Comparison of ENCODE assay signal across 15 mouse cellular contexts in the genomic region with DNA sequence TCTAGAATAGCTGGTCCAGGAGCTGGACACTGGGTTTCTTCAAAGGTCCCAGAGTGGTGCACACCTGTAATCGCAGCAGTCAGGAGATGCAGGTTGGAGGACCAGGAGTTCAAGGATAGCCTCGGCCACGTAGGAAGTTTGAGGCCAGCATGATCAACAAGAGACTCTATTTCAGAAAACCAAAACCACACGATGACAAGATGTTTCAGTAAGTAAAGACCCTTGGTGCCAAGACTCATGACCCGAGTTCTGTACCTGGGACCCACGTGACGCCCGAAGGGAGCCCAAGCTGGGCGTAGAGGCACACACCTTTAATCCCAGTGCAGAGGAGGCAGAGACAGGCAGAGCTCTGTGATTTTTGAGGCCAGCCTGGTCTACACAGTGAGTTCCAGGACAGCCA. TPM values are rescaled to one million over a fixed set of nuclear protein-coding genes. Genes with fewer than 3 reads are reported as not detected.
DNase-seq lines count a peak whose midpoint lies in the region; ATAC-seq and TF ChIP-seq lines count a peak whose summit lies in the region.
"Had no signal": no experiment of that assay in that cellular context is flagged by ENCODE, and none has a peak within 500 bp of the region (broad histone marks: within the 10 kb centered on the region; RNA-seq: fewer than 3 reads in every experiment).

No protein-coding gene starts in this region.

- H3K27me3 ChIP-seq in heart, embryonic 14.5 days (ENCODE audit: control insufficient read depth, insufficient read depth, low read length), result no peaks in the 10 kb centered on the region
- no peaks in the 10 kb centered on the region for H3K27me3 ChIP-seq in neural tube, embryonic 11.5 days (ENCODE audit: control insufficient read depth, insufficient read depth, low read length)
- H3K27me3 ChIP-seq in neural tube, embryonic 15.5 days (replicated peaks), result peaks cover 4% of the 10 kb centered on the region; the same call in 1 of the 2 replicates
- H3K27me3 ChIP-seq in liver, embryonic 16.5 days (ENCODE audit: control insufficient read depth, insufficient read depth, low read depth, low read length), result no peaks in the 10 kb centered on the region
- no peaks in the 10 kb centered on the region for H3K27me3 ChIP-seq in hindbrain, postnatal 0 days (ENCODE audit: insufficient read depth, low read length)
- H3K27me3 ChIP-seq: neural tube, embryonic 13.5 days had no signal

- DNase-seq in heart, postnatal 25 days (ENCODE audit: low spot score), result no peak
- peak; percentile 3 for DNase-seq in neural tube, embryonic 11.5 days (ENCODE audit: low spot score)
- peak; percentile 44 for DNase-seq in T-cell, adult 2 months (ENCODE audit: low spot score)
- no peak for DNase-seq in hindbrain, postnatal 0 days (ENCODE audit: low spot score)
- DNase-seq: cerebellum, postnatal 25 days; midbrain, embryonic 14.5 days; right cerebral cortex, adult 18-20 months had no signal

- H3K4me2 ChIP-seq in heart, embryonic 14.5 days (ENCODE audit: low read length), result peak overlapping the region; percentile 50
- H3K4me2 ChIP-seq in neural tube, embryonic 11.5 days (ENCODE audit: low read depth), result no peak overlapping the region
- H3K4me2 ChIP-seq in neural tube, embryonic 15.5 days, result no peak overlapping the region
- H3K4me2 ChIP-seq in liver, embryonic 16.5 days (ENCODE audit: low read depth, low read length), result peak overlapping the region; percentile 30
- H3K4me2 ChIP-seq in hindbrain, postnatal 0 days (ENCODE audit: low read depth, low read length), result no peak overlapping the region
- H3K4me2 ChIP-seq: neural tube, embryonic 13.5 days had no signal

- TF ChIP-seq CTCF in hindbrain, postnatal 0 days (IDR thresholded peaks at IDR 0.05; ENCODE audit: low read depth), result no peak

- no peak overlapping the region for H3K4me3 ChIP-seq in heart, embryonic 14.5 days (ENCODE audit: control insufficient read depth in 1 of 2, insufficient read depth in 1 of 2, low read depth in 1 of 2, low read length in 2 of 2)
- H3K4me3 ChIP-seq in neural tube, embryonic 11.5 days (ENCODE audit: low read depth, low read length), result no peak overlapping the region
- no peak overlapping the region for H3K4me3 ChIP-seq in neural tube, embryonic 15.5 days (replicated peaks)
- H3K4me3 ChIP-seq in liver, embryonic 16.5 days (ENCODE audit: low read depth, low read length), result no peak overlapping the region
- H3K4me3 ChIP-seq in hindbrain, postnatal 0 days (ENCODE audit: low read length), result no peak overlapping the region
- H3K4me3 ChIP-seq: hindbrain, embryonic 10.5 days; neural tube, embryonic 13.5 days had no signal

- H3K9me3 ChIP-seq in heart, embryonic 14.5 days (ENCODE audit: control insufficient read depth, low read length), result no peaks in the 10 kb centered on the region
- H3K9me3 ChIP-seq in neural tube, embryonic 11.5 days (ENCODE audit: control insufficient read depth, low read length), result no peaks in the 10 kb centered on the region
- H3K9me3 ChIP-seq in neural tube, embryonic 15.5 days (replicated peaks), result no peaks in the 10 kb centered on the region
- no peaks in the 10 kb centered on the region for H3K9me3 ChIP-seq in liver, embryonic 16.5 days (replicated peaks; ENCODE audit: control insufficient read depth, low read length)
- H3K9me3 ChIP-seq in hindbrain, postnatal 0 days (ENCODE audit: low read length), result no peaks in the 10 kb centered on the region
- H3K9me3 ChIP-seq: hindbrain, embryonic 10.5 days; neural tube, embryonic 13.5 days had no signal

- no peaks in the 10 kb centered on the region for H3K36me3 ChIP-seq in heart, embryonic 14.5 days (ENCODE audit: control insufficient read depth, insufficient read depth, low read length)
- no peaks in the 10 kb centered on the region for H3K36me3 ChIP-seq in neural tube, embryonic 11.5 days (ENCODE audit: control insufficient read depth, insufficient read depth, low read length)
- H3K36me3 ChIP-seq in neural tube, embryonic 15.5 days, result no peaks in the 10 kb centered on the region
- no peaks in the 10 kb centered on the region for H3K36me3 ChIP-seq in liver, embryonic 16.5 days (ENCODE audit: control insufficient read depth, insufficient read depth)
- H3K36me3 ChIP-seq in hindbrain, postnatal 0 days (ENCODE audit: insufficient read depth, low read length), result no peaks in the 10 kb centered on the region
- H3K36me3 ChIP-seq: hindbrain, embryonic 10.5 days; neural tube, embryonic 13.5 days had no signal

- 73% methylated on average over 9 of the region's 9 CpGs for WGBS in heart, embryonic 14.5 days
- WGBS in neural tube, embryonic 11.5 days, result 81% methylated on average over 9 of the region's 9 CpGs
- WGBS in neural tube, embryonic 15.5 days, result 82% methylated on average over 9 of the region's 9 CpGs
- WGBS in liver, embryonic 16.5 days (ENCODE audit: insufficient replicate concordance), result 51% methylated on average over 9 of the region's 9 CpGs
- 81% methylated on average over 9 of the region's 9 CpGs for WGBS in hindbrain, postnatal 0 days

- peak overlapping the region; percentile 56 for H3K9ac ChIP-seq in heart, embryonic 14.5 days (ENCODE audit: low read length)
- no peak overlapping the region for H3K9ac ChIP-seq in neural tube, embryonic 11.5 days (ENCODE audit: low read length)
- H3K9ac ChIP-seq in neural tube, embryonic 15.5 days (replicated peaks), result no peak overlapping the region
- no peak overlapping the region for H3K9ac ChIP-seq in liver, embryonic 16.5 days (ENCODE audit: low read depth, low read length)
- no peak overlapping the region for H3K9ac ChIP-seq in hindbrain, postnatal 0 days (replicated peaks; ENCODE audit: low read length)
- H3K9ac ChIP-seq: neural tube, embryonic 13.5 days had no signal

- H3K27ac ChIP-seq in heart, embryonic 14.5 days (replicated peaks in 1 of 2; ENCODE audit: control insufficient read depth in 1 of 2, insufficient read depth in 1 of 2, low read depth in 2 of 2, low read length in 2 of 2), result peak overlapping the region; percentile 9 to 79; a peak in 3 of 4 replicates
- no peak overlapping the region for H3K27ac ChIP-seq in neural tube, embryonic 11.5 days (ENCODE audit: low read depth, low read length)
- H3K27ac ChIP-seq in neural tube, embryonic 15.5 days (replicated peaks), result no peak overlapping the region
- H3K27ac ChIP-seq in liver, embryonic 16.5 days (ENCODE audit: low read length), result no peak overlapping the region
- no peak overlapping the region for H3K27ac ChIP-seq in hindbrain, postnatal 0 days
- H3K27ac ChIP-seq: neural tube, embryonic 13.5 days had no signal

- intact Hi-C loops in heart, postnatal 25 days (cut with DNase I), result loop anchor here (10.0 kb wide), 1 partner anchor 58 kb away; a partner anchor contains a TSS

- no peak for ATAC-seq in heart, embryonic 14.5 days (ENCODE audit: insufficient number of reproducible peaks, insufficient read depth, low FRiP score, low read depth)
- no peak for ATAC-seq in neural tube, embryonic 11.5 days (ENCODE audit: insufficient read depth, low FRiP score, low TSS enrichment)
- ATAC-seq in neural tube, embryonic 15.5 days (ENCODE audit: low FRiP score), result no peak
- ATAC-seq in liver, embryonic 16.5 days (ENCODE audit: low read depth), result no peak
- no peak for ATAC-seq in hindbrain, postnatal 0 days

- H3K4me1 ChIP-seq in heart, embryonic 14.5 days (ENCODE audit: control insufficient read depth in 2 of 2, insufficient read depth in 2 of 2, low read length in 2 of 2), result peaks cover 36 to 43% of the 10 kb centered on the region in 2 experiments
- H3K4me1 ChIP-seq in neural tube, embryonic 11.5 days (ENCODE audit: control insufficient read depth, insufficient read depth, low read length), result no peaks in the 10 kb centered on the region
- no peaks in the 10 kb centered on the region for H3K4me1 ChIP-seq in neural tube, embryonic 15.5 days
- peaks cover 15% of the 10 kb centered on the region for H3K4me1 ChIP-seq in liver, embryonic 16.5 days (ENCODE audit: control insufficient read depth, low read depth, low read length)
- H3K4me1 ChIP-seq in hindbrain, postnatal 0 days (ENCODE audit: insufficient read depth, low read length), result no peaks in the 10 kb centered on the region

RNA-seq across cellular contexts. Expression of a gene that starts 36.2 kb away (rescaled TPM):
- polyA plus RNA-seq in heart, embryonic 14.5 days (2014; fragmentation: Nextera tagmentation; extraction: Ambion mirVana), result 0.19 and 0.65 TPM in 2 replicates
- under 1 TPM; 0.14 to 0.18 TPM for total RNA-seq in heart, postnatal 25 days (2021)
- 0.09 TPM in 1 of 2 replicates, not detected in the other for polyA plus RNA-seq in neural tube, embryonic 11.5 days (2014; fragmentation: Nextera tagmentation; extraction: Ambion mirVana)
- 0.09 and 0.10 TPM in 2 replicates for polyA plus RNA-seq in neural tube, embryonic 15.5 days (2015; fragmentation: Nextera tagmentation; extraction: Ambion mirVana)
- 0.05 and 0.06 TPM in 2 replicates for polyA plus RNA-seq in liver, embryonic 16.5 days (2015; fragmentation: Nextera tagmentation; extraction: Ambion mirVana)
- total RNA-seq in hindbrain, postnatal 0 days (2014; rRNA removed), result not detected in 2 replicates
- polyA plus RNA-seq in hindbrain, postnatal 0 days (2015; fragmentation: Nextera tagmentation; extraction: Ambion mirVana), result not detected in 2 replicates
- total RNA-seq: left cerebral cortex, adult 18-20 months had no signal
- polyA plus RNA-seq: brain, embryonic 14.5 days; CD4-positive, CD25-positive, alpha-beta regulatory T cell, adult 4 months; midbrain, embryonic 14.5 days had no signal

Comparison
In these comparisons a context has a peak if more than half of its experiments do, and no peak if none do; other contexts are left out.
1. H3K27ac ChIP-seq: peak in heart, embryonic 14.5 days (2 of 2); none in neural tube, embryonic 11.5 days (single experiment), neural tube, embryonic 15.5 days (single experiment), liver, embryonic 16.5 days (single experiment) and hindbrain, postnatal 0 days (single experiment).
2. H3K4me2 ChIP-seq: peak in heart, embryonic 14.5 days (single experiment) and liver, embryonic 16.5 days (single experiment); none in neural tube, embryonic 11.5 days (single experiment), neural tube, embryonic 15.5 days (single experiment) and hindbrain, postnatal 0 days (single experiment).
3. DNase-seq: peak in neural tube, embryonic 11.5 days (single experiment) and T-cell, adult 2 months (single experiment); none in heart, postnatal 25 days (single experiment) and hindbrain, postnatal 0 days (single experiment).